Mouse (Mus musculus): ENCODE results near the gene Gm20388.

The Gm20388 gene

DNA sequence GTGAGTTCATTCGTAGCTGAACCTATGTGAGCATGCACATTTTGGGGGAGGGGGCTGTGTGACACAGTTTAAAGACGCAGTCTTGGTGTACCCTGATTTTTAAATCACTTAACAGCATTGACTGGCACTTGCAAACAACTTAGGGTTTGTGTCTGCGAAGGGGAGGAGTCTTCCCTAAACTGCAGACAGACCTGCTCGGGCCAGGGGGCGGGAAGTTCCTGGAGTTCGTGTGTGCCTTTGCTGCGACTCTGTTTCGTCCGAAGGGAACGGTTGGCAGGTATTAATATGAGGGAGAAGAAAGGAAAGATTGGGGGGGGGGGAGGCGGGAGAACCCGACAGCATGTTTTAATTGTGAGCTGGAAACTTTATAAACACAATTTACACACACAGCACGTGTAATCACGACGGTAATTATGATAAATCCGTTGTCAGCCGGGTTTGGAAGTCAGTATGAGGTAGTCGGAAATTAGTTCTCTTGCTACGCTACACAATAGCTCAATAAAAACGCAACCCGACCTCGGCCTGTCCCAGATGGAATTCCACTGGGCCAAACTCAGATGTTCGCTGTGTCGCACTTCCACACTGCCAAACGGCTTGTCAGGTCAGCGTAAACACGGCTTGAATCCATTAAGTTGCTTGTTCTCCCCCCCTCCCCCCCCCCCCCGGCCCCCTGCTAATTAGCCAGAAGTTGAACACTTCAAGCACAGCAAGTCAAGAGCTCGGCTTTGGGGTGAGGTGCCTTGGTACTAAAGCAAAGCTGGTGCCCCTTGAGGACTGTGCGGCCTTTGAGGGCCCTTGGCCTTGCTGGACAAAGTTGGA, 1264.3 kb downstream of the Gm20388 start:
- DNase-seq, result no peak

DNA sequence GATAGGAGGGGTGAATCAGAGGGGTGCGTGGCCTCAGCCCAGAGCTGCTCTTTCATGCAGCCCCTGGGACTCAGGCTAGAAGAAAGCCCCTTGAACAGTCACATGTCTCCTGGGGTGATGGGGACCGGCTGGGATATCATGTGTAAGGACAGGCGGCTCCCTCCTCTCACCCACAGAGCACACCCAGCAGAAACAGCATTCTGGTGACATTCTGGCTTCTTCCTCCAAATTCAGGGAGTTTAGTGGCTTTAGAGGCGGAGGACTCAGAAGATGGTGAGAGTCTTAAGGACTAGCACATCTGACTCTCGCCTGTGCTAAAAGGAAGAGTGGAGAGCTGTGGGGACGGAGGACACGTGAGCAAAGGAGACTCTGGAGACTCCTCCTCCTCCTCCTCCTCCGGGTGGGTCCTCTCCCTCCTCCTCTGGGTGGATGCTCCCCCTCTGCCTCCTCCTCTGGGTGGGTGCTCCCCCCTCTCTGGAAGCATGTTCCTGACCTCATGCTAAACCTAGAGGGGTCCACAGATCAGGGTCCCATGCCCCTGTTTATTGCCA, 1265.0 kb downstream of the Gm20388 start:
- DNase-seq, result no peak

DNA sequence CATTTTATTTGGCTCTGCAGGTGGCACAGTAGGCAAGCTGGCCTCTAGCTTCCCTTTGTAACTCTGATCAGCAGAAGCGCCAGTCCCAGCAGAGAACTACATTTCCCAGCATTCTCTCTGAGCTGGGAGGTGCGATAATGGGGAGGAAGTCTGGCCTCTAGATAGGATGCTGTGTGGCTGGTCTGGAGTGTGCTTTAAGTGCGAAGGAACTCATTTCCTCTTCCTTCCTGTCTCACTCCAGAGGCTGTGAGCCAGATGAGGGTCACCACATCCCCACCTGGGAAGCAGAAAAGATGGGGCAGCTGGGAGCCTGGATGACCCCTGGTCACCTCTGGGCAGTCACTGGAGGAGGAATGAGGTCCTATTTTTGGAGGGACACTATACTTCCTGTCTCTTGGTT, 1265.7 kb downstream of the Gm20388 start:
- DNase-seq, result no peak

DNA sequence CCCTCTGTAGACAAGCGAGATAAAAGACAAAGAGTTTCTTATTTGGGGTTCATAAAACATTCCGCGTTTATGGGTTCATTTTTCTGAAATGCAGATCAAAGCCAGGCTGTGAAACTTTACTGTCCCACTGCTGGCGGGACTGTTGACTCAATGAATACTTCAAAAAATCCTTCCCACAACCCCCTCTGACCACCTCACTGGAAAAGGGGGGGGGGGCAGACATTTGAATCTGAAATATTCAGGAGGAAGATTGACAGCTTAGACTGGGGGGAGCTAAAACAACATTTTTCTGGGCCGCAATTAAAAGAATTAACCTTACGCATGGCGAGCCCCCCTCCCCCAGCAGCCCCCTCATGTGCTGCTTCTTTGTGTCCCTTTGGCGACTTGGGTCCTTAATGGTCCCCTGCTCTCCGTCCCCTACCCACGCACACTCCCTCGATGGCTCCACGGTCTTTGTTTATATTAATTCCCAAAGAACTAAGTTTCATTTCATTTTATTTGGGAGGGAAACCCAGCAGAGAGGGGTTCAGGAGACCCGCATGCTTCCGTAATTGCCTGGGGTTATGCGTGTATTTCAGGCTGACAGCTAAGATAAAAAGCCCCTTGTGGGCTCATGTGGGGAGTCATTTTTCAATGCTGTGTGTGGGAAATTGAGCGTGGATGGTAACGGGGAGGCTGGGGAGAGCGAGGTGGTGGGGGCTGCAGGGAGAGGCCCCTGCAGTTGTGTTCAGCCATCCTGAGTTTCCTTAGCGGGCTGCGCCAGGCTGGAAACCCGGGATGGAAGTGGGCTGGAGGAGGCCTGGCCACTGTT, 1270.0 kb downstream of the Gm20388 start:
- DNase-seq, result no peak

DNA sequence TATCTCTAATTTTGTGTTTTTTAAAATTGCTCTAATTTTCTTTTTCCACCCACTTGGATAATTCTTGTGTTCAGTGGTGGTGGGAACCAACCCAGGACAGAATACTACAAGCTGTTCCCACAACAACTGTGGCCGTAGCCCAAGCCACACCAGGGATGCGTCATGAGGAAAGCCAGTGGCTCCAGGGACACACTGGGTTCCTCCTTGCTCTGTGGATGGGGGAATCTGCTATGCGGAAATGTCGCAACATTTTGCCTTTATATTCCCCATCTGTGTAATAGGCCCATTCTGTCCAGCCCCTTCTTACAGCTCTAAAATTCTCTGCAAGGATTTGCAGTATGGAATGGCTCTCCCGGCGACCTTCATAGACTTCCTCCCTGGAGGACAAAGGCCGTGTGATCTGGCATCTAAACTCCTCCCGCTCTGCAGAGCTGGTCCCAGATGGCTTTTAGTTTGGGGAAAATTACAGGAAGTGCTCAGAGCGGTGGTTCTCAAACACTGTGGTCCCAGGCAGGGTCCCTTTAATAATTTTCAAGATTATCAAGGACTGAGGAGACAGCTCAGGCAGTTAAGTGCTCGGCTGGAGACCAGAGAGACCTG, 1270.7 kb downstream of the Gm20388 start:
- no peak for DNase-seq

DNA sequence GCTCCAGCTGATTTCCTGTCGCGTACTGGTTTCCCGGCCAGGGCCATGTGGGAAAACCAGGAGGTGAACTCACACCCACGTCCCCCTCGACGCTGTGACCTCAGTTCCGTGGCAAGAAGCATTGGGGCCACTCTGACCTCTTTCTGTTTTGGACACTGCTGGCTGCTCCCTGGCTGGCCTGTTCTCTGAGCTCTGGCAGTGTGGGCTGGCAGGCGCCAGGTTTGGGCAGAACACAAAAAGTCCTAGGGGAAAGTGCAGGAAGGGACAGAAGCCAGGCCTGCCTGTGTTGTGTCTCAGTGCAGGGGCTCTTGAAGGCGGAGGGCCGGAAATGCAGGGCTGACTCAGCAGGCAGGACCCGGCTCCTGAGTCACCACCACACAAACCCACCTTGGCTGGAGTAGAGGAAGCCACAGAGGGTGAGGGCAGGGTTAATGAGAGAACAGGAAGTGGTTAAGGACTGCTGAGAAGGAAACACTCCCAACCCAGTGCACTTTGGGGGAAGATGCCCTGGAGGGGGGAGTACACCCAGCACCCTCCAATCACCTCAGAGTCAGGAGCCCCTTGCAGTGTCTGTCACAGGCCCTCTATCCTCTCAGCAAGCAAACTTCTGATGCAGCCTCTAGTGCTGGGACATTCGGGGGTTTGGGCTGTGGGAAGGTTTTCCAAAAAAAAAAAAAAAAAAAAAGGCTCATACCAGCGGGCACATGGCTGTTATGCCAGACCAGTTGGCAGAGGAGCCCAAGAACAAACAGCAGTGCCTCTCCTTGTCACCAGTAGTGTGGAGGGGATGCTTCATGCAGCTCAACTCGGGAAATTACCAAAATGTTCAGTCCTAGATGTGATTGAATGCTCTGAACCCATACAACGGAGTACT, 1277.1 kb downstream of the Gm20388 start:
- DNase-seq, result no peak

DNA sequence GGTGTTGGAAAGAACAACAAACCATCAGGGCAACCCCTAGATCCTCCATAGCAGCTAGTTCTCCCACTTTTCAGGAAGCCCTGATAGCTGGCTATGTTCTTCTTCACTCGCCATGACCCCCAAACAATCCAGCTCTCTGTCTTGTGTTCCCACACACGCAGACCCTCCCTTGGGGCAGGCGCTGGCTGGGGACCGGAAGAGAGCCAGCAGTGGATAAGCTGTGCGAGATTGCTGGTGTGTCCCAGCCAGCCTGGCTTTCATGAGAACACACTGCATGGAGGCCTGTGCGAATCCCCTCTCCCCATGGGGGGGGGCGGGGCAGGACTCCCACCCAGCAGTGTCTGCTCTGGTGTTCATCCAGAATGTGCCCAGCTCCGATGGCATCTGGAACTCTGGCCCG, 1278.4 kb downstream of the Gm20388 start:
- DNase-seq, result no peak

DNA sequence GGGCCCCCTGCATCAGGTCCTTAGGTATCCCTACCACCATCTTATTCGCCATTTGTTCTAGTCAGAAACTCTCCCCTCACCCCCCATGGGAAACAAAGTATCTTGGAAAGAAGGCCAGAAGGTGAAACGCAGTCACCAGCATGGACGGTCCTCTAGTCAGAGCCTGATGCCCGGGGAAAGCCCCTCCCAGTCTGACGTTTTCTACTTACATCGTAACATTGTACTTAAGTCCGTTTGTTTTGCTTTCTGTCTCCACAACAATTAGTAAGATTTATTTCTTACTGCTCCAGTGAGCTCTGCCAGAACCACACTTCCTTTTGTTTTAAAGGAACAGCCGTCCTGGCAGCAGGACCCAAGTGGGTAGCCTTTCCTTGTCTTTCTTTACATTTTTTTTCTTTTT, 1281.8 kb downstream of the Gm20388 start:
- no peak for DNase-seq

DNA sequence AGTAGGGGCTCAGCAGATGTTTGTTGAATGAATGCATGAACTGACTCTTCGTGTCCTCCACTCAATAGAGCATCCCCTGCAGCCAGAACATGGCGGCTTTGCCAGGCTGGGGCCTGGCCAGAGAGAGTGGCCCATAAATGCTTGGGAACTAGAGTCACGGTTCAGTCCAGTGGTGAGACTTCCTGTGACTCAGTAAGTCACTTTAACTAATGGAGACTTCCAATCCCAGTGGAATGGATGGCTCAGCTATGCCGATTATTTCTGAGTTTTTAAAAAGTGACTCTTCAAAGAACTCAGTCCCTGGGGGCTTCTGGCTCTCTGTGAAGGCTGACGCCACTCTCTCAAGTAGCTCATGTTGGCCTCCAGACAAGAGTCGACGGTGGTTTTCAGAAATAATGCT, 1285.3 kb downstream of the Gm20388 start:
- no peak for DNase-seq

DNA sequence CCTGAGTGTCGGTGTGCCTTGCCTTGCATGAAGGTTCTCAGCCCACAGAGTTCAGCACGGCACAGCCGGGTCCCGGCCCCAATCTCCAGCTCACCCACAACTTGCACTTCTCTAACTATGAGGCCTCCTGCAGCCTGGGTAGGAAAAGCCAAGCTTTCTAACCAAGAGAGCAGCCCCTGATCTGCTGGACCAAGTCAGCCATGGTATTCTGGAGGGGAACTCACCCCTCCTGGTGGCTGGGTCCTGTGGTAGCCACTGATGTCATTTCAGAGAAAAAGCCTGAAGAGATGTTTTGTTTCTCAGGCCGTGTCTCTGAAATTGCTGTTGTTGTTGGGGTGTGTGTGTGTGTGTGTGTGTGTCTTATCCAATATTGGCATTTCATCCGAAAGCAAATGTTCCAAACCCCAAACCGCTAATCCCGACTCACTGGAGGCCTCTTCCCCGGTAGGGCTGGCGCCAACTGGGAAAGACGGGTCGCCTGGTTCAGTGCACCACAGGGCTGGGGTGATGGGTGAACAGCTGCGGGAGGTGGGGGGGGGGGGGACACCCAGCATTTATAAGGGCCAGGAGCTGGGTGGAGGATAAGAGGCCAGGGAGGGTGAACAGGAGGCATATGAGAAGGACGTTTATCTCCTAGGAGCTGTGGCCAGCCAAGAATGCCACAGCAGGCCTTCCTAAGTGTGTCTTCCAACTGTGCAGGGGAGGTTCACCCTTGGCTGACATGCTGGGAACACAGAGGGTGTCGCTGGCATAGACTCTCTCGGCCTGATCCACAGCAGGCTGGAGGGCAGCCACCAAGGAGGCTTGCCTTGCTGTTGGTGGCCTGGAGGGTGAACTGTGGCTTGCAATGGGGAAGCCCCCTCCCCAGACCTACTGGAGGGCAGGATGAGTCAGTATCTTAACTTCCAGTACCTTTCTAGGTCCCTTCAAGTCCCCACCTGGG, 1286.4 kb downstream of the Gm20388 start:
- DNase-seq, result no peak

DNA sequence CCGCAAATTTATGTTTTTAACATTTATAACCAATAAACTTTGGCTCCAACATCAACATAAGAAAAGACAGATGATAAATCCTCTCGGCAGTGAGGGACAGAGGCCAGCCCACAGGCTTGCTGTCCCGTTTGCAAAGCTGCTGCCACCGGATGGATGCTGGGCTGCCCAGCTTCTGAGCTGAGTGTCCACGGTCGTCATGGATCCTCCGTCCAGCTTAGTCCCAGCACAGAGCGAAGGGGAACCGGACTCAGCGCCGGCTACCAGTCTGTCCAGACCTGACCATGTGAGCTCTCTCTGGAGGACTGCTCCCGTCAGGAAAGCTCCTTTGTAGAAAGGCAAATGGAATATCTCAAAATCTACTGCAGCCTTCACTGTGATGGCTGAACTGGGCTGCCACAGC, 1289.4 kb downstream of the Gm20388 start:
- no peak for DNase-seq

DNA sequence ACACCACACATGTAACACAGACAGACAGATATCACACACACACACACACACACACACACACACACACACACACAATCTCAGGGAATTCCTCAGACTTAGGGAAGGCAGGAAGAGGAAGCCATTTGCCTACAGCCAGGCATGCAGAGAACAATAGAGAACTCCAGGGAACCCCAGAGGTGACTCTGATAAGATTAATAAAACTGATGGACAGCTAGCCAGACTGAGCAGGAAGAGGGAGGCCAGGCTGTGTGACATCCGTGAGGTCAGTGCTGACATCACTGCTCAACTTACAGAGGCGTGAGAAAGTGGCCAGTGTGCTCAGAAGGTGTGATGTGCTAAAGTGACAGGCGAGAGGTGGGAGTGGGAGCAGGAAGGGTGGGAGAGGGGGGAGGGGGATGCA, 1290.3 kb downstream of the Gm20388 start:
- DNase-seq, result no peak

DNA sequence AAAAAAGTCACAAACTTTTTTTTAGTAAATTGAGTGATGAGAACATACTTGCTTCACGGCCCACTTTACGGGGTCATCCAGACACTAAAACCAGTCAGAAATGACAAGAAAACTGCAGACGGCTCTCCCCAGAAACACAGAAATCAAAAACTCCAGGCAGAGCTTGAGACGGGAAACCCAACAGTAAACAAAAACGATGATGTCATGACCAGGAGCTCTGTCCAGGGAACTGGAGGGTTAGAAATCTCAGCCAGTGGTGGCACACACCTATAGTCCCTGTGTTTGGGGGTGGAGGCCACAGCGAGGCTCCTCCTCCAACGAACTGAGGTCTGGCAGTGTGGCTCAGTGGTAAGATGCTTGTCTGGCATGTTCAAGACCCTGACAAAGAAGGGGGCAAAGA, 1291.0 kb downstream of the Gm20388 start:
- no peak for DNase-seq

DNA sequence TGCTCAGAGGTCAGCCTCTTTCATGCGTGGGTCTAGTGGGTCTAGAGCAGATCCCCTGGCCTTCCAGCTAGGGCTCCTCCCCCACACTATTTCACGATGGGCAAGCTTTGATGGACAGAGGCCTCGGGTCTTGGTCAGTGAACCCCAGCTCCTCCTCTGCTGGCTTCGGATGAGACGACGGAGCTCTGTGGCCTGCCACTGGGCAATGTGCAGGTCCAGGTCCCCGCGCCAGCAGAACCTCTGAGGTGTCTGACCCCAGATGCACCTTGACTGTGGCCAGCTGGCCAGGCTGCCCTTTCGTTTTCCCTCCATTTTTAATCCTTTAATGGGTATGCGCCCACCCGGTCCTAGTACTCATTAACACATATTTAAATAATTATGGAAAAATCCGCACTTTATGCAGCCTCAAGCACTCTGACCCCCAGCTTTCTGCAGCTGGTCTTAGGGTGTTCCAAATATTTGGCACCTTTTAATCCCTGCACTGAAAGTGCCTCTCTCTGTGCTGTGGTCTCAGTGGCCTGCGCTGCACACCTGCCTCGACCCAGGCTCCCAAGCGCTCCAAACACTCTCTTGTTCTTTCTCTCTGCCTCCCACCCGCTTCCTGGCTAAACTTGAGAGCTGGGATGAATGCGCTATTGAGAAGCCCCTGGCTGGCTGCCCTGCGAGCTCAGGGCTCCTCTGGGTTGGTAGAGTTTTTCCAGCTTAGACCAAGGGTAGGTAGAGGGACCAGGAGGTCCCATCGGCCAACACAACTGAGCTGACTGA, 1293.2 kb downstream of the Gm20388 start:
- no peak for DNase-seq

DNA sequence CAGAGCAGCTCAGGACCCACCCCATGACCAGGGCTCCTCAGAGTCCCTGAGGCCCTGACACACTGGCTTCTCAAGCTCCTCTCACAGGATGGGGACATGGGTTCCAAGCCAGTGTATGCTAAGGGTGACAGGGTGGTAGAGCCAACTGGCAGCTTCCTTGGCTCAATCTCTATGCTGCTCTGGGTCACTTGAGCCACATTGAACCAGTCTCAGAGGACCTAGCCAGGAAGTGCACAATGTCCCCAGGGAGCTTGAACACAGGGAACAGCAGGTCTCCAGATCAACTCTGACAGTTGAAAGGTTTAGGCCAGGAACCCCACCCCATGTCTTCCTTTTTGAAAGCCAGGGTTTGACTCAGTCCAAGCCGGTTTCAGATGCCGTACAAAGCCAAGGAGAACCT, 1296.5 kb downstream of the Gm20388 start:
- no peak for DNase-seq

DNA sequence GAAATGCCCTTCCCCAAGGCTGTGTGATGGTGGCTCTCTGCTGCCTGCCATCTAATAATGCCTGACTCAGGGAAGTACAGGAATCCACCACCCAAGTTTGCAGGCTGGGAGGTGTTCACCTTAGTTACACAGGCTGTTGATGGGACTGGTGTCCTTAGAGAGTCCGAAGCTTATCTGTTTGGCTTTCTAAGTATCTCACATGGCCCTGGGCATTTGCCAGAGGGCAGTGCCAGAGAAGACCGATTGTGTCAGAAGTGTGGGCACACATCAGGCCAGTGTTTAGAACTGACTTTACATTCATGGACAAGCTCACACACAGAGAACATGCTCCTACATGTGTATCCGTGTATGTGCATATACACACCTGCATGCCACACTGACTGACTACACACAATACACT, 1300.0 kb downstream of the Gm20388 start:
- DNase-seq, result no peak

DNA sequence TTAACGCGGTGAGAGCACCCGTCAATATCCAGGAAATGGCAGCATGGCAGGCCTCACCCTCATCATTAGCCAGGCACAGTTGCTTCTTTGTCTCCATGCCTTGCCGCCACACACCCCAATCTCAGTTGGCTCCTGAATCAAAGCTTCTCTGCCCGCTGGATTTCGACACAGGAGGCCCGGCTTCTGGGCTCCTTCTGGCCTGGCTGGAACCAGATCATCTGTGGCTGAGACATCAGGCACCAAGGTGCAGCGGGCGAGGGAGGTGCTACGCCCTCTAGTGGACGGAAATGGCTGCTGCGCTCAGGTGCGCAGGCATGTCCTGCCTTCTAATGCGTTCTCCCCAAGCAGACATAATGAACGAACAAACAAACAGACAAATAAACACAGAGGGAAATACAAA, 1302.6 kb downstream of the Gm20388 start:
- peak; percentile 13 to 15 for DNase-seq

DNA sequence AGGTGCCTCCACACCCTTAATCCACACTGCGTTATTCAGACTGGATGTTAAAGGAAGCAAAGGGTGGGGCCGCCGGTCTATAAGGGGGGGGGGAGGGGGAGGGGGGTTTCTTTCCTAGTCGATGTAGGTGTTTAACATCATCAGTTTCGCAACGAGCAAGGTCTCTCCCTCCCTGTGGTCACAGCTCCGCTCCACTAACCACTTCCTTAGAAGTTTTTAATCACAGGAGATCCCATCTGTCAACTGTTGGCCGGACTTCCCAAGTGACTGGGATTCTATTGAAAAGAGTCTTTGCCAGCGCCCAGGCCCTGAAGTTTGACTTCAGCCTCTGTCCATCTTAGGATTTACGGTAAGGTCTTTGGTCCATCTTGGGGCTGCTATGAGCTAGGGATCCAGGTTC, 1303.0 kb downstream of the Gm20388 start:
- DNase-seq, result no peak

DNA sequence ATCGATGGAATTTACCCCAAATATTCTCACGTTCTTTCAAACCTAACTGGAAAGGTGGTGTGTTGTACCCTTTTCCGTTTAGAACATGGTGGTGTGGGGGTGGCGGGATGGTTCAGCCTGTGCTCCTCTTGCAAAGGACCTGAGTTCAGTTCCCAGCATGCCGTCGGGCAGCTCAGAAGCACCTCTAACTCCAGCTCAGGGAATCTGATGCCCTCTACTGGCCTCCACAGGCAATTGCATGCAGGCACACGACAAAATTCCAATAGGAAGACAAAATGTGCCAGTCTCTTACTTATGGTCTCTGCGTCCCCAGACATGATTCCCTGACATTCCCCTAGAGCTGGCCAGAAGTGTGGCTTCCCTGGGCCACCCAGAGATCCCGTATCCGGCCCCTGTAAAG, 1304.3 kb downstream of the Gm20388 start:
- DNase-seq, result no peak

DNA sequence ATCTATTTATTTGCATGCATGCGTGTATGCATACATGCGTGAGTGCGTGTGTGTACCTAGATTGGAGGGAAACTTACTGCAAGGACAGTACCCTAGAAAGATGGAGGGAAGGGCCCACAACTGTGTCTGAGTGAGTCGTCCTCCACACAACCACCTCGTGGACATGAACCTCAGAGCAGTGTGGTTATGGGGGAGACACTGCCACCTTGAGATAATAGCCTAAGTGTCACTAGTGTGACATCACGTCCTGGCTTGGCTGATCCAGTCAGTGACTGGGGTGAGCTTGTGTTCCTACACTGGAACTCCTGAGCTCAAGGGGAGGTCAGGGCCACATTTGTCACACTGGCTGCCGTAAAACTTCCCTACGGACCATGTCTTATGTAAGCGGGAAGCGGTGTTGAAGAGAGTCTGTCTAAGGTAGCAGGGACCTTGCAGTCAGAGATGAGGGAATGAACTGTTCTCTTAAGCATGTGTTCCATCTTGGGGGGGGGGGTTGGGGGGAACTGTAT, 1305.9 kb downstream of the Gm20388 start:
- DNase-seq, result no peak

All from B cell, adult 2 months (primary cell).